1 mouse cellular context compared by ENCODE assay signal in the genomic region with DNA sequence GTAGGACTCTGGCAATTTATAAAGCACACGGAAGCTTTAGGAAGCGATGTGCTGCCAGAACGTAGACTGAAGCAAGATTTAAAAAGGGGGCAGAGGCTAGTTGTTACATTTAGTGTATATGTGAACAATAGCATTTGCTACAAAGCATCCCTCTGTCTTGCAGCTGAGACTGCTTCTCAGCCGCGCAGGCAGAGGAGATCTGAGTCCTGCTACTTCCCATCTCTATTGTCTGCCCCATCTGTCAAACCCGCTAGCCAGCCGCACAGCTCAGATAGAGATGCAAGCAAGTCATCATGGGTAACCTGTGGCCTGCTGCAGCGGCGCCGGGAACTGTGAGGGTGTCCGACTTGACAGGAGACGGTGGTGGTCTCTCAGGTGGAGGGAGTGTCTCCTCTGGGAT.
TF ChIP-seq lines count a peak whose summit lies in the region.

No protein-coding gene starts in this region.

TF ChIP-seq in MEL, 35 proteins besides CTCF, POLR2A, EP300 and RAD21:
- TF ChIP-seq MAFK (IDR thresholded peaks at IDR 0.05; ENCODE audit: borderline replicate concordance, low read depth, low read length) (no peak), USF2 (IDR thresholded peaks at IDR 0.05; ENCODE audit: borderline replicate concordance in 1 of 2, insufficient read depth in 1 of 2, low read depth in 1 of 2, low read length in 2 of 2) (no peak), MAX (IDR thresholded peaks at IDR 0.05; ENCODE audit: low read length) (no peak), MYB (IDR thresholded peaks at IDR 0.05; ENCODE audit: low read depth, low read length) (no peak), ZNF384 (IDR thresholded peaks at IDR 0.05; ENCODE audit: low read depth, low read length) (no peak), MYC (IDR thresholded peaks at IDR 0.05; ENCODE audit: low read depth, low read length) (no peak)
